Comparison of ENCODE assay signal across 9 mouse cellular contexts in genomic region chr7:99797911-99798647, GRCm38 (mm10). TPM values are rescaled to one million over a fixed set of nuclear protein-coding genes. Genes with fewer than 3 reads are reported as not detected.
A peak's percentile ranks its signal among the peaks of the same experiment; 100 is the strongest.
DNase-seq lines count a peak whose midpoint lies in the region; ATAC-seq and TF ChIP-seq lines count a peak whose summit lies in the region.
"Had no signal": no experiment of that assay in that cellular context is flagged by ENCODE, and none has a peak within 500 bp of the region (broad histone marks: within the 10 kb centered on the region; RNA-seq: fewer than 3 reads in every experiment).

No protein-coding gene starts in this region.

- TF ChIP-seq POLR2A in limb, embryonic 14.5 days (IDR thresholded peaks at IDR 0.05; ENCODE audit: borderline replicate concordance, extremely low read depth, insufficient read depth, insufficient read length) = no peak

- no peaks in the 10 kb centered on the region for H3K9me3 ChIP-seq in limb, embryonic 14.5 days (ENCODE audit: control insufficient read depth, low read length)
- H3K9me3 ChIP-seq in neural tube, embryonic 13.5 days = no peaks in the 10 kb centered on the region
- H3K9me3 ChIP-seq: heart, embryonic 13.5 days had no signal

- no peak overlapping the region for H3K9ac ChIP-seq in limb, embryonic 14.5 days (ENCODE audit: low read depth, low read length, severe bottlenecking)
- H3K9ac ChIP-seq in neural tube, embryonic 13.5 days = no peak overlapping the region
- H3K9ac ChIP-seq: heart, embryonic 13.5 days had no signal

- WGBS in limb, embryonic 14.5 days = 33% methylated on average over 6 of the region's 6 CpGs
- 31% methylated on average over 6 of the region's 6 CpGs for WGBS in neural tube, embryonic 13.5 days

- no peak overlapping the region for H3K4me2 ChIP-seq in limb, embryonic 14.5 days (replicated peaks; ENCODE audit: low read depth, low read length, severe bottlenecking)
- H3K4me2 ChIP-seq in neural tube, embryonic 13.5 days = no peak overlapping the region
- H3K4me2 ChIP-seq: heart, embryonic 13.5 days had no signal

- H3K36me3 ChIP-seq in limb, embryonic 14.5 days (ENCODE audit: control insufficient read depth, insufficient read depth, low read length) = no peaks in the 10 kb centered on the region
- H3K36me3 ChIP-seq in neural tube, embryonic 13.5 days = no peaks in the 10 kb centered on the region
- H3K36me3 ChIP-seq: heart, embryonic 13.5 days had no signal

- no peak for ATAC-seq in limb, embryonic 14.5 days (ENCODE audit: low FRiP score, low read depth)
- peak; percentile 67; the same call in 1 of the 2 replicates for ATAC-seq in neural tube, embryonic 13.5 days (ENCODE audit: low read depth)

- peak; percentile 87 for DNase-seq in thymus, postnatal 0 days (ENCODE audit: low spot score)
- no peak for DNase-seq in thymus, postnatal 36 days
- DNase-seq in brain, adult 2 months (ENCODE audit: low read depth, low spot score) = peak; percentile 94
- DNase-seq in fibroblast of lung, adult 2 months (ENCODE audit: low read depth) = peak; percentile 39
- peak; percentile 91 for DNase-seq in induced T-regulatory cell, adult 2 months (ENCODE audit: low read depth)
- peak; percentile 93 for DNase-seq in limb, embryonic 14.5 days (ENCODE audit: low spot score)
- DNase-seq in urinary bladder, adult 2 months (ENCODE audit: low spot score) = no peak

- 0 out of 2 replicates have a peak, but pooled peaks cover 5% of the 10 kb centered on the region for H3K27me3 ChIP-seq in limb, embryonic 14.5 days (ENCODE audit: control insufficient read depth, insufficient read depth, low read length)
- H3K27me3 ChIP-seq in neural tube, embryonic 13.5 days = no peaks in the 10 kb centered on the region

- no peak overlapping the region for H3K27ac ChIP-seq in limb, embryonic 14.5 days (replicated peaks; ENCODE audit: low read depth, low read length)
- H3K27ac ChIP-seq in neural tube, embryonic 13.5 days (replicated peaks) = no peak overlapping the region
- H3K27ac ChIP-seq: heart, embryonic 13.5 days had no signal

- H3K4me3 ChIP-seq in limb, embryonic 14.5 days (replicated peaks; ENCODE audit: low read length) = no peak overlapping the region
- H3K4me3 ChIP-seq in neural tube, embryonic 13.5 days = no peak overlapping the region
- H3K4me3 ChIP-seq: heart, embryonic 13.5 days had no signal

- H3K4me1 ChIP-seq in limb, embryonic 14.5 days (ENCODE audit: control insufficient read depth, insufficient read depth, low read length) = peaks cover 14% of the 10 kb centered on the region
- peaks cover 27% of the 10 kb centered on the region for H3K4me1 ChIP-seq in neural tube, embryonic 13.5 days (replicated peaks)

RNA-seq across cellular contexts. Expression of gene Neu3, which starts 30.1 kb away (rescaled TPM):
- 15.1 and 15.3 TPM in 2 replicates for polyA plus RNA-seq in thymus, postnatal 0 days (2015; fragmentation: Nextera tagmentation; extraction: Ambion mirVana)
- 3.2 TPM in 2 replicates for polyA plus RNA-seq in limb, embryonic 14.5 days (2012; rRNA removed)
- polyA plus RNA-seq in limb, embryonic 14.5 days (2014; fragmentation: Nextera tagmentation; extraction: Ambion mirVana) = 3.0 TPM in 2 replicates
- polyA plus RNA-seq in neural tube, embryonic 13.5 days (2015; fragmentation: Nextera tagmentation; extraction: Ambion mirVana) = 1.5 and 1.6 TPM in 2 replicates
- 5.9 and 6.2 TPM in 2 replicates for polyA plus RNA-seq in urinary bladder, adult 2 months (2012; rRNA removed)

RNA-seq across cellular contexts. Expression of gene Olfr521, which starts 34.8 kb away (rescaled TPM):
- not detected in 2 replicates for polyA plus RNA-seq in thymus, postnatal 0 days (2015; fragmentation: Nextera tagmentation; extraction: Ambion mirVana)
- not detected in 2 replicates for polyA plus RNA-seq in limb, embryonic 14.5 days (2012; rRNA removed)
- polyA plus RNA-seq in limb, embryonic 14.5 days (2014; fragmentation: Nextera tagmentation; extraction: Ambion mirVana) = not detected in 2 replicates
- polyA plus RNA-seq in neural tube, embryonic 13.5 days (2015; fragmentation: Nextera tagmentation; extraction: Ambion mirVana) = not detected in 2 replicates
- not detected in 2 replicates for polyA plus RNA-seq in urinary bladder, adult 2 months (2012; rRNA removed)
- polyA plus RNA-seq: heart, embryonic 13.5 days had no signal

Comparison
In these comparisons a context has a peak if more than half of its experiments do, and no peak if none do; other contexts are left out.
1. DNase-seq: peak in thymus, postnatal 0 days (single experiment), brain, adult 2 months (single experiment), fibroblast of lung, adult 2 months (single experiment), induced T-regulatory cell, adult 2 months (single experiment) and limb, embryonic 14.5 days (single experiment); none in thymus, postnatal 36 days (0 of 2) and urinary bladder, adult 2 months (single experiment).